Mouse (Mus musculus): Measurements from ENCODE around the gene 4931429L15Rik. TPM values are rescaled to one million over a fixed set of nuclear protein-coding genes. Genes with fewer than 3 reads are reported as not detected.

Gene 4931429L15Rik
- polyA plus RNA-seq, 1 experiment from 2014 or later, result not detected

GRCm38 (mm10) chr9:46327706-46328571 lies 8.2 kb upstream of the 4931429L15Rik start:
- peaks cover 26% of the 10 kb centered on the region for H3K27me3 ChIP-seq
- POLR2A ChIA-PET, result no interaction called here
- no peak for TF ChIP-seq CTCF (IDR thresholded peaks at IDR 0.05)
- in situ Hi-C loops (cut with MboI; ENCODE audit: low pct_unique_long_range_greater_than_20kb), result no loop called here
- CTCF ChIA-PET, result no interaction called here
- ATAC-seq (no peak), DNase-seq (ENCODE audit: low read depth, low spot score) (no peak)

- peaks cover 32% of the 10 kb centered on the region for H3K27me3 ChIP-seq
- no peak for ATAC-seq
- ChIA-PET CTCF (no interaction called here), POLR2A (no interaction called here)
- in situ Hi-C loops (cut with MboI; ENCODE audit: low pct_unique_long_range_greater_than_20kb), result no loop called here
- TF ChIP-seq CTCF (IDR thresholded peaks at IDR 0.05), result no peak
- no peak for DNase-seq (ENCODE audit: low read depth, low spot score)
Measured at GRCm38 (mm10) chr9:46326694-46327405, 7.1 kb upstream of the 4931429L15Rik start.

- DNase-seq (ENCODE audit: low read depth, low spot score), result no peak
- POLR2A ChIA-PET, result no interaction called here
- CTCF ChIA-PET, result interaction anchor here (1.6 kb wide), 1 partner anchor 18 kb away, joined by 4 read pairs; no protein-coding TSS in a partner anchor
- peaks cover 25% of the 10 kb centered on the region for H3K27me3 ChIP-seq
- no peak for TF ChIP-seq CTCF (IDR thresholded peaks at IDR 0.05)
- no peak for ATAC-seq
- in situ Hi-C loops (cut with MboI; ENCODE audit: low pct_unique_long_range_greater_than_20kb), result no loop called here
Measured at GRCm38 (mm10) chr9:46320461-46320860, 675 bp upstream of the 4931429L15Rik start.

- in situ Hi-C loops (cut with MboI; ENCODE audit: low pct_unique_long_range_greater_than_20kb), result no loop called here
- CTCF ChIA-PET, result no interaction called here
- POLR2A ChIA-PET, result no interaction called here
- H3K27me3 ChIP-seq, result peaks cover 25% of the 10 kb centered on the region
- ATAC-seq (no peak), DNase-seq (ENCODE audit: low read depth, low spot score) (no peak)
- TF ChIP-seq CTCF (IDR thresholded peaks at IDR 0.05), result no peak
Measured at GRCm38 (mm10) chr9:46317957-46318356, 1.8 kb downstream of the 4931429L15Rik start.

- DNase-seq (ENCODE audit: low read depth, low spot score) (no peak), ATAC-seq (no peak)
- in situ Hi-C loops (cut with MboI; ENCODE audit: low pct_unique_long_range_greater_than_20kb), result no loop called here
- ChIA-PET POLR2A (no interaction called here), CTCF (no interaction called here)
- TF ChIP-seq CTCF (IDR thresholded peaks at IDR 0.05), result no peak
- peaks cover 17% of the 10 kb centered on the region for H3K27me3 ChIP-seq
Measured at GRCm38 (mm10) chr9:46316909-46317308, 2.9 kb downstream of the 4931429L15Rik start.

- DNase-seq (ENCODE audit: low read depth, low spot score), result no peak
- TF ChIP-seq CTCF (IDR thresholded peaks at IDR 0.05), result no peak
- peaks cover 15% of the 10 kb centered on the region for H3K27me3 ChIP-seq
- ChIA-PET CTCF (no interaction called here), POLR2A (no interaction called here)
- ATAC-seq, result no peak
- in situ Hi-C loops (cut with MboI; ENCODE audit: low pct_unique_long_range_greater_than_20kb), result no loop called here
Measured at GRCm38 (mm10) chr9:46316388-46316787, 3.4 kb downstream of the 4931429L15Rik start.

- POLR2A ChIA-PET, result no interaction called here
- no peak for ATAC-seq
Measured at GRCm38 (mm10) chr9:46315807-46316365, 3.9 kb downstream of the 4931429L15Rik start.

GRCm38 (mm10) chr9:46314921-46315320 lies 4.9 kb downstream of the 4931429L15Rik start:
- ChIA-PET POLR2A (no interaction called here), CTCF (interaction anchor here (1.1 to 6.4 kb wide), 2 partner anchors 10 to 15 kb away, joined by 3 to 45 read pairs; no protein-coding TSS in a partner anchor)
- no peak for ATAC-seq
- in situ Hi-C loops (cut with MboI; ENCODE audit: low pct_unique_long_range_greater_than_20kb), result no loop called here
- H3K27me3 ChIP-seq, result peaks cover 15% of the 10 kb centered on the region
- no peak for DNase-seq (ENCODE audit: low read depth, low spot score)
- no peak for TF ChIP-seq CTCF (IDR thresholded peaks at IDR 0.05)

More at GRCm38 (mm10) chr9:46315807-46316365, 3.9 kb downstream of the 4931429L15Rik start:
- no peak for DNase-seq (ENCODE audit: low read depth, low spot score)
- in situ Hi-C loops (cut with MboI; ENCODE audit: low pct_unique_long_range_greater_than_20kb), result no loop called here
- CTCF ChIA-PET, result interaction anchor here (6.4 kb wide), 1 partner anchor 16 kb away, joined by 45 read pairs; no protein-coding TSS in a partner anchor
- no peak for TF ChIP-seq CTCF (IDR thresholded peaks at IDR 0.05)
- H3K27me3 ChIP-seq, result peaks cover 15% of the 10 kb centered on the region

- in situ Hi-C loops (cut with MboI; ENCODE audit: low pct_unique_long_range_greater_than_20kb), result no loop called here
- CTCF ChIA-PET, result interaction anchor here (1.1 to 6.4 kb wide), 2 partner anchors 10 to 14 kb away, joined by 3 to 45 read pairs; no protein-coding TSS in a partner anchor
- DNase-seq (ENCODE audit: low read depth, low spot score) (no peak), ATAC-seq (peak; percentile 78)
- peak; percentile 88 for TF ChIP-seq CTCF (IDR thresholded peaks at IDR 0.05)
- peaks cover 15% of the 10 kb centered on the region for H3K27me3 ChIP-seq
- POLR2A ChIA-PET, result no interaction called here
Measured at GRCm38 (mm10) chr9:46314507-46314906, 5.3 kb downstream of the 4931429L15Rik start.

- ChIA-PET CTCF (no interaction called here), POLR2A (no interaction called here)
- peak; percentile 65 for TF ChIP-seq CTCF (IDR thresholded peaks at IDR 0.05)
- DNase-seq (ENCODE audit: low read depth, low spot score), result no peak
- peaks cover 9% of the 10 kb centered on the region for H3K27me3 ChIP-seq
- in situ Hi-C loops (cut with MboI; ENCODE audit: low pct_unique_long_range_greater_than_20kb), result no loop called here
- no peak for ATAC-seq
Measured at GRCm38 (mm10) chr9:46309121-46309520, 10.7 kb downstream of the 4931429L15Rik start.

Measured in Patski (cell line).